Mouse (Mus musculus): ENCODE results near the gene Ptp4a2. TPM values are rescaled to one million over a fixed set of nuclear protein-coding genes. Genes with fewer than 3 reads are reported as not detected.

The Ptp4a2 gene
- polyA plus RNA-seq, 1 experiment from 2014 or later, result 347 TPM

- no peak overlapping the region for H3K9ac ChIP-seq
- no peak for ATAC-seq (ENCODE audit: low FRiP score)
- H3K4me2 ChIP-seq (replicated peaks), result no peak overlapping the region
- no peaks in the 10 kb centered on the region for H3K36me3 ChIP-seq
- no peak overlapping the region for H3K27ac ChIP-seq
- no peak overlapping the region for H3K4me3 ChIP-seq
- H3K4me1 ChIP-seq, result peaks cover 2% of the 10 kb centered on the region; the same call in 1 of the 2 replicates
- 94% methylated on average over 8 of the region's 8 CpGs for WGBS
- H3K27me3 ChIP-seq, result no peaks in the 10 kb centered on the region
- no peaks in the 10 kb centered on the region for H3K9me3 ChIP-seq (replicated peaks)
These were observed 19.4 kb downstream of the Ptp4a2 start for GRCm38 (mm10) chr4:129830343-129830944.

- Histone ChIP-seq H3K4me2 (replicated peaks) (no peak overlapping the region), H3K4me3 (no peak overlapping the region), H3K36me3 (no peaks in the 10 kb centered on the region), H3K27me3 (no peaks in the 10 kb centered on the region), H3K27ac (no peak overlapping the region), H3K9me3 (replicated peaks) (no peaks in the 10 kb centered on the region), H3K9ac (no peak overlapping the region), H3K4me1 (no peaks in the 10 kb centered on the region)
- ATAC-seq (ENCODE audit: low FRiP score), result no peak
- 87% methylated on average over 6 of the region's 6 CpGs for WGBS
These were observed 23.6 kb downstream of the Ptp4a2 start for GRCm38 (mm10) chr4:129834581-129834980.

GRCm38 (mm10) chr4:129835296-129835695 lies 24.3 kb downstream of the Ptp4a2 start:
- 95% methylated on average over 7 of the region's 7 CpGs for WGBS
- no peak for ATAC-seq (ENCODE audit: low FRiP score)

GRCm38 (mm10) chr4:129839866-129840555 lies 29.0 kb downstream of the Ptp4a2 start:
- Histone ChIP-seq H3K27me3 (no peaks in the 10 kb centered on the region), H3K9me3 (replicated peaks) (no peaks in the 10 kb centered on the region), H3K4me1 (no peaks in the 10 kb centered on the region), H3K9ac (no peak overlapping the region), H3K4me3 (no peak overlapping the region), H3K4me2 (replicated peaks) (no peak overlapping the region), H3K36me3 (peaks cover 40% of the 10 kb centered on the region), H3K27ac (no peak overlapping the region)
- no peak for ATAC-seq (ENCODE audit: low FRiP score)
- 91% methylated on average over 7 of the region's 7 CpGs for WGBS

More at GRCm38 (mm10) chr4:129835296-129835695, 24.3 kb downstream of the Ptp4a2 start:
- no peaks in the 10 kb centered on the region for H3K27me3 ChIP-seq
- no peak overlapping the region for H3K9ac ChIP-seq
- H3K27ac ChIP-seq, result no peak overlapping the region
- H3K4me3 ChIP-seq, result no peak overlapping the region
- H3K4me2 ChIP-seq (replicated peaks), result no peak overlapping the region
- H3K36me3 ChIP-seq, result peaks cover 4% of the 10 kb centered on the region; the same call in 1 of the 2 replicates
- H3K4me1 ChIP-seq, result no peaks in the 10 kb centered on the region
- H3K9me3 ChIP-seq (replicated peaks), result no peaks in the 10 kb centered on the region

GRCm38 (mm10) chr4:129846823-129847222 lies 35.8 kb downstream of the Ptp4a2 start:
- Histone ChIP-seq H3K4me1 (no peaks in the 10 kb centered on the region), H3K36me3 (peaks cover 57% of the 10 kb centered on the region), H3K4me2 (replicated peaks) (no peak overlapping the region), H3K4me3 (no peak overlapping the region), H3K27me3 (no peaks in the 10 kb centered on the region), H3K9me3 (replicated peaks) (no peaks in the 10 kb centered on the region), H3K27ac (no peak overlapping the region), H3K9ac (no peak overlapping the region)
- WGBS, result 86% methylated on average over 9 of the region's 9 CpGs
- ATAC-seq (ENCODE audit: low FRiP score), result no peak

- no peak overlapping the region for H3K9ac ChIP-seq
- H3K9me3 ChIP-seq (replicated peaks), result no peaks in the 10 kb centered on the region
- H3K4me2 ChIP-seq (replicated peaks), result no peak overlapping the region
- peaks cover 37% of the 10 kb centered on the region for H3K36me3 ChIP-seq
- no peak overlapping the region for H3K4me3 ChIP-seq
- peaks cover 10% of the 10 kb centered on the region for H3K4me1 ChIP-seq
- no peak for ATAC-seq (ENCODE audit: low FRiP score)
- H3K27me3 ChIP-seq, result no peaks in the 10 kb centered on the region
- no peak overlapping the region for H3K27ac ChIP-seq
- 65% methylated on average over 2 of the region's 2 CpGs for WGBS
These were observed 39.5 kb downstream of the Ptp4a2 start for GRCm38 (mm10) chr4:129850491-129850890.

- Histone ChIP-seq H3K27ac (no peak overlapping the region), H3K4me2 (replicated peaks) (no peak overlapping the region), H3K9me3 (replicated peaks) (no peaks in the 10 kb centered on the region), H3K9ac (no peak overlapping the region), H3K36me3 (peaks cover 24% of the 10 kb centered on the region), H3K4me1 (peaks cover 12% of the 10 kb centered on the region), H3K27me3 (no peaks in the 10 kb centered on the region), H3K4me3 (no peak overlapping the region)
- no peak for ATAC-seq (ENCODE audit: low FRiP score)
- WGBS, result 87% methylated on average over 3 of the region's 3 CpGs
These were observed 40.8 kb downstream of the Ptp4a2 start for GRCm38 (mm10) chr4:129851861-129852260.

- 67% methylated on average over 2 of the region's 2 CpGs for WGBS
- Histone ChIP-seq H3K9ac (no peak overlapping the region), H3K4me3 (no peak overlapping the region), H3K9me3 (replicated peaks) (no peaks in the 10 kb centered on the region), H3K4me1 (peaks cover 12% of the 10 kb centered on the region), H3K4me2 (replicated peaks) (no peak overlapping the region), H3K27me3 (no peaks in the 10 kb centered on the region), H3K36me3 (peaks cover 21% of the 10 kb centered on the region), H3K27ac (no peak overlapping the region)
- ATAC-seq (ENCODE audit: low FRiP score), result no peak
These were observed 42.0 kb downstream of the Ptp4a2 start for GRCm38 (mm10) chr4:129853053-129853452.

GRCm38 (mm10) chr4:129853996-129854395 lies 43.0 kb downstream of the Ptp4a2 start:
- 84% methylated on average over 3 of the region's 3 CpGs for WGBS
- Histone ChIP-seq H3K4me3 (no peak overlapping the region), H3K9me3 (replicated peaks) (no peaks in the 10 kb centered on the region), H3K9ac (no peak overlapping the region), H3K4me2 (replicated peaks) (no peak overlapping the region), H3K27me3 (no peaks in the 10 kb centered on the region), H3K36me3 (peaks cover 17% of the 10 kb centered on the region), H3K27ac (no peak overlapping the region), H3K4me1 (peaks cover 12% of the 10 kb centered on the region)
- no peak for ATAC-seq (ENCODE audit: low FRiP score)

GRCm38 (mm10) chr4:129854615-129855014 lies 43.6 kb downstream of the Ptp4a2 start:
- WGBS, result 90% methylated on average over 3 of the region's 3 CpGs
- no peak overlapping the region for H3K4me3 ChIP-seq
- H3K9me3 ChIP-seq (replicated peaks), result no peaks in the 10 kb centered on the region
- no peak overlapping the region for H3K9ac ChIP-seq
- no peaks in the 10 kb centered on the region for H3K27me3 ChIP-seq
- ATAC-seq (ENCODE audit: low FRiP score), result no peak
- peaks cover 16% of the 10 kb centered on the region for H3K36me3 ChIP-seq
- H3K27ac ChIP-seq, result no peak overlapping the region
- H3K4me2 ChIP-seq (replicated peaks), result no peak overlapping the region
- H3K4me1 ChIP-seq, result peaks cover 12% of the 10 kb centered on the region

GRCm38 (mm10) chr4:129855051-129855970 lies 44.3 kb downstream of the Ptp4a2 start:
- ATAC-seq (ENCODE audit: low FRiP score), result no peak
- 79% methylated on average over 16 of the region's 16 CpGs for WGBS
- Histone ChIP-seq H3K9me3 (replicated peaks) (no peaks in the 10 kb centered on the region), H3K4me3 (no peak overlapping the region), H3K27me3 (no peaks in the 10 kb centered on the region), H3K4me1 (peaks cover 12% of the 10 kb centered on the region), H3K4me2 (replicated peaks) (no peak overlapping the region), H3K36me3 (peaks cover 16% of the 10 kb centered on the region), H3K9ac (no peak overlapping the region), H3K27ac (peak overlapping the region; percentile 7; the same call in 1 of the 2 replicates)

- Histone ChIP-seq H3K27me3 (no peaks in the 10 kb centered on the region), H3K36me3 (0 out of 2 replicates have a peak, but pooled peaks cover 3% of the 10 kb centered on the region), H3K4me1 (peaks cover 3% of the 10 kb centered on the region), H3K9ac (no peak overlapping the region), H3K9me3 (replicated peaks) (no peaks in the 10 kb centered on the region), H3K4me2 (replicated peaks) (no peak overlapping the region), H3K27ac (no peak overlapping the region), H3K4me3 (no peak overlapping the region)
- ATAC-seq (ENCODE audit: low FRiP score), result no peak
- 88% methylated on average over 9 of the region's 9 CpGs for WGBS
These were observed 49.4 kb downstream of the Ptp4a2 start for GRCm38 (mm10) chr4:129860456-129860855.

Data from hindbrain, embryonic 12.5 days (tissue).